Mouse (Mus musculus) midbrain, postnatal 0 days (tissue): Measurements from ENCODE around the gene Wnt4. TPM values are rescaled to one million over a fixed set of nuclear protein-coding genes. Genes with fewer than 3 reads are reported as not detected.

Source experiments
- ATAC-seq: fragments of 200-750 bp; cut with Nextera tagmentation; 2 replicates; pipeline ENCODE4 v1.8.0; 2017; ENCODE audit warnings: moderate number of reproducible peaks, mild to moderate bottlenecking, moderate TSS enrichment, moderate library complexity; ENCODE audit not compliant: low FRiP score
- DNase-seq: peaks from one replicate; pipeline ENCODE4 v3.0.0-alpha.2; 2015; ENCODE audit warnings: low spot score
- H3K27ac ChIP-seq: fragments of 300-500 bp; sonication (generic); 2 replicates; pipeline ENCODE4 v1.5.1; 2014; ENCODE audit warnings: low read depth, mild to moderate bottlenecking, low read length, mixed read lengths
- H3K27me3 ChIP-seq: fragments of 300-500 bp; sonication (generic); 2 replicates; pipeline ENCODE4 v1.6.1; 2014; ENCODE audit warnings: low read length, control low read depth, mixed read lengths; ENCODE audit not compliant: insufficient read depth
- H3K36me3 ChIP-seq: fragments of 300-500 bp; sonication (generic); 2 replicates; pipeline ENCODE4 v1.6.1; 2014; ENCODE audit warnings: low read length, control low read depth, mixed read lengths; ENCODE audit not compliant: insufficient read depth
- H3K4me1 ChIP-seq: fragments of 300-500 bp; sonication (generic); 2 replicates; pipeline ENCODE4 v1.6.1; 2014; ENCODE audit warnings: mild to moderate bottlenecking, control low read depth, antibody characterized with exemption, low read length, mixed read lengths; ENCODE audit not compliant: insufficient read depth
- H3K4me2 ChIP-seq: fragments of 300-500 bp; sonication (generic); 2 replicates; pipeline ENCODE4 v1.6.1; 2014; ENCODE audit warnings: low read depth, mild to moderate bottlenecking, low read length, mixed read lengths; ENCODE audit not compliant: poor library complexity, severe bottlenecking
- H3K4me3 ChIP-seq: fragments of 300-500 bp; sonication (generic); 2 replicates; pipeline ENCODE4 v1.5.1; 2014; ENCODE audit warnings: low read depth, mild to moderate bottlenecking, low read length, moderate library complexity
- H3K9ac ChIP-seq: fragments of 300-500 bp; sonication (generic); replicated peaks from 2 replicates; pipeline ENCODE4 v1.6.1; 2014; ENCODE audit warnings: mild to moderate bottlenecking, low read length, moderate library complexity, mixed read lengths; ENCODE audit not compliant: poor library complexity, severe bottlenecking
- H3K9me3 ChIP-seq: fragments of 300-500 bp; sonication (generic); 2 replicates; pipeline ENCODE4 v1.6.1; 2016; ENCODE audit warnings: low read length, control low read depth
- CTCF ChIP-seq: IDR thresholded peaks from 2 replicates; pipeline ENCODE4 v1.5.1; 2016; ENCODE audit warnings: antibody characterized with exemption, mild to moderate bottlenecking
- WGBS: fragments of 180-500 bp; shearing (Covaris S2); extraction: QIAGEN DNeasy Blood & Tissue Kit; methylation state at CpG from one replicate; pipeline ENCODE4 v1.1.7; 2014; 5-methylcytosine and 5-hydroxymethylcytosine counted together
- polyA plus RNA-seq: library from polyadenylated mRNA; unstranded; fragments of >200 nt; fragmentation: Nextera tagmentation; extraction: Ambion mirVana; gene quantifications from 2 replicates; pipeline ENCODE4 v1.2.1, GENCODE M21; 2015
- total RNA-seq: library from RNA; depleted of rRNA; stranded (reverse); fragments of >200 nt; gene quantifications from 2 replicates; pipeline ENCODE4 v1.2.3, GENCODE M21; 2014

The Wnt4 gene
- total and polyA plus RNA-seq, 2 experiments from 2014 or later = 5.6 to 6.0 TPM

- ATAC-seq (no peak), DNase-seq (no peak)
- Histone ChIP-seq H3K4me3 (no peak overlapping the region), H3K27ac (no peak overlapping the region), H3K4me1 (no peaks in the 10 kb centered on the region), H3K4me2 (no peak overlapping the region), H3K9ac (no peak overlapping the region), H3K27me3 (peaks cover 4% of the 10 kb centered on the region; the same call in 1 of the 2 replicates), H3K9me3 (no peaks in the 10 kb centered on the region), H3K36me3 (no peaks in the 10 kb centered on the region)
- 76% methylated on average over 13 of the region's 13 CpGs for WGBS
- TF ChIP-seq CTCF = no peak
Measured at GRCm38 (mm10) chr4:137287206-137287605, 9.9 kb downstream of the Wnt4 start.

GRCm38 (mm10) chr4:137287818-137288217, 10.5 kb downstream of the Wnt4 start:
- H3K36me3 ChIP-seq = no peaks in the 10 kb centered on the region
- no peak overlapping the region for H3K4me2 ChIP-seq
- H3K27me3 ChIP-seq = no peaks in the 10 kb centered on the region
- peak; percentile 60 for DNase-seq
- no peak overlapping the region for H3K4me3 ChIP-seq
- H3K9ac ChIP-seq = no peak overlapping the region
- peak; percentile 90 for TF ChIP-seq CTCF
- H3K4me1 ChIP-seq = no peaks in the 10 kb centered on the region
- WGBS = 8% methylated on average over 4 of the region's 4 CpGs
- H3K9me3 ChIP-seq = no peaks in the 10 kb centered on the region
- ATAC-seq = no peak
- H3K27ac ChIP-seq = no peak overlapping the region

GRCm38 (mm10) chr4:137289701-137290100, 12.4 kb downstream of the Wnt4 start:
- H3K36me3 ChIP-seq = no peaks in the 10 kb centered on the region
- no peak overlapping the region for H3K9ac ChIP-seq
- H3K9me3 ChIP-seq = no peaks in the 10 kb centered on the region
- WGBS = 93% methylated on average over 6 of the region's 6 CpGs
- H3K4me2 ChIP-seq = no peak overlapping the region
- no peak overlapping the region for H3K27ac ChIP-seq
- H3K4me3 ChIP-seq = no peak overlapping the region
- ATAC-seq (no peak), DNase-seq (no peak)
- H3K27me3 ChIP-seq = no peaks in the 10 kb centered on the region
- TF ChIP-seq CTCF = no peak
- H3K4me1 ChIP-seq = no peaks in the 10 kb centered on the region

GRCm38 (mm10) chr4:137290250-137290649, 13.0 kb downstream of the Wnt4 start:
- DNase-seq (no peak), ATAC-seq (no peak)
- H3K4me2 ChIP-seq = no peak overlapping the region
- no peak overlapping the region for H3K27ac ChIP-seq
- no peak overlapping the region for H3K4me3 ChIP-seq
- H3K9ac ChIP-seq = no peak overlapping the region
- no peaks in the 10 kb centered on the region for H3K4me1 ChIP-seq
- no peaks in the 10 kb centered on the region for H3K36me3 ChIP-seq
- H3K27me3 ChIP-seq = no peaks in the 10 kb centered on the region
- WGBS = 71% methylated on average over 3 of the region's 3 CpGs
- no peak for TF ChIP-seq CTCF
- H3K9me3 ChIP-seq = no peaks in the 10 kb centered on the region

- TF ChIP-seq CTCF = no peak
- no peak overlapping the region for H3K4me3 ChIP-seq
- peaks cover 6% of the 10 kb centered on the region; the same call in 1 of the 2 replicates for H3K36me3 ChIP-seq
- H3K27ac ChIP-seq = no peak overlapping the region
- H3K9ac ChIP-seq = no peak overlapping the region
- H3K9me3 ChIP-seq = no peaks in the 10 kb centered on the region
- DNase-seq (no peak), ATAC-seq (no peak)
- no peaks in the 10 kb centered on the region for H3K27me3 ChIP-seq
- 86% methylated on average over 7 of the region's 7 CpGs for WGBS
- H3K4me1 ChIP-seq = no peaks in the 10 kb centered on the region
- no peak overlapping the region for H3K4me2 ChIP-seq
Measured at GRCm38 (mm10) chr4:137292625-137293024, 15.3 kb downstream of the Wnt4 start.

GRCm38 (mm10) chr4:137294032-137294431, 16.7 kb downstream of the Wnt4 start:
- H3K27me3 ChIP-seq = no peaks in the 10 kb centered on the region
- no peaks in the 10 kb centered on the region for H3K4me1 ChIP-seq
- H3K9me3 ChIP-seq = no peaks in the 10 kb centered on the region
- TF ChIP-seq CTCF = no peak
- H3K4me3 ChIP-seq = no peak overlapping the region
- no peak overlapping the region for H3K27ac ChIP-seq
- no peak for ATAC-seq
- peaks cover 6% of the 10 kb centered on the region; the same call in 1 of the 2 replicates for H3K36me3 ChIP-seq
- 84% methylated on average over 7 of the region's 7 CpGs for WGBS
- no peak for DNase-seq
- H3K4me2 ChIP-seq = no peak overlapping the region
- H3K9ac ChIP-seq = no peak overlapping the region
